Mouse (Mus musculus) embryonic stem cell, embryonic (primary cell): ENCODE results near the gene Flvcr2.

Source experiments
- CTCF ChIA-PET, 4 experiments: fragments of 300-600 bp in 2 of 4; fragments of 350-600 bp in 2 of 4; sonication (Branson Sonifier 250); formaldehyde crosslinking; loops; one replicate each; lab custom pipeline; 2022; ENCODE audit warnings: inconsistent platforms in 2 of 4; lab: Charles Lee
- POLR2A ChIA-PET, 4 experiments: fragments of 300-600 bp in 2 of 4; fragments of 350-600 bp in 2 of 4; sonication (Branson Sonifier 250); formaldehyde crosslinking; loops; one replicate each; lab custom pipeline; 2022; ENCODE audit warnings: antibody characterized with exemption in 4 of 4, inconsistent platforms in 1 of 4; lab: Charles Lee

The Flvcr2 gene

GRCm38 (mm10) chr12:85810959-85811358 lies 64.6 kb downstream of the Flvcr2 start:
- ChIA-PET CTCF (interaction anchor here in 1 of 4 experiments (1.1 kb wide), 1 partner anchor 11 kb away, joined by 3 read pairs; no protein-coding TSS in a partner anchor), POLR2A (interaction anchor here in 2 of 4 experiments (0.7 to 4.6 kb wide), 6 partner anchors 11 to 660 kb away, joined by 3 to 27 read pairs (median 5); partner anchors contain the start of genes Erg28 (in 1 of the 2) and Ttll5 (in 1 of the 2))

GRCm38 (mm10) chr12:85811676-85812075 lies 65.3 kb downstream of the Flvcr2 start:
- ChIA-PET POLR2A (interaction anchor here in 2 of 4 experiments (0.8 to 4.6 kb wide), 5 partner anchors 10 to 659 kb away, joined by 3 to 27 read pairs (median 4); partner anchors contain the start of genes Erg28 (in 1 of the 2), Flvcr2 (in 1 of the 2) and Ttll5 (in 1 of the 2)), CTCF (interaction anchor here in 1 of 4 experiments (3.3 kb wide), 1 partner anchor 11 kb away, joined by 12 read pairs; no protein-coding TSS in a partner anchor)

- POLR2A ChIA-PET, result interaction anchor here (0.7 to 4.6 kb wide), 23 partner anchors 8 to 997 kb away, joined by 3 to 27 read pairs (median 4); partner anchors contain the start of genes Erg28 (in 3 of the 4), Flvcr2 (in 3 of the 4) and Ttll5 (in 3 of the 4)
- CTCF ChIA-PET, result interaction anchor here (0.6 to 3.3 kb wide), 6 partner anchors 8 to 84 kb away, joined by 3 to 12 read pairs (median 4); no protein-coding TSS in a partner anchor
Observed at GRCm38 (mm10) chr12:85813599-85813998, 67.3 kb downstream of the Flvcr2 start.

GRCm38 (mm10) chr12:85822051-85822450 lies 75.7 kb downstream of the Flvcr2 start:
- ChIA-PET CTCF (interaction anchor here (0.5 to 2.2 kb wide), 22 partner anchors 8 to 311 kb away, joined by 3 to 12 read pairs (median 4); partner anchors contain the start of gene Flvcr2 (in 2 of the 4)), POLR2A (interaction anchor here in 2 of 4 experiments (0.5 to 2.7 kb wide), 18 partner anchors 8 to 450 kb away, joined by 3 to 27 read pairs (median 4); partner anchors contain the start of genes Flvcr2 (in 1 of the 2) and Jdp2 (in 1 of the 2))

GRCm38 (mm10) chr12:85824438-85825264 lies 78.3 kb downstream of the Flvcr2 start, which contains the start of the genes Erg28 and Ttll5:
Gene Erg28 (minus strand): TSS chr12:85824550.
Gene Ttll5 (plus strand): TSS chr12:85824659.
- CTCF ChIA-PET, result interaction anchor here in 3 of 4 experiments (0.5 to 1.8 kb wide), 11 partner anchors 10 to 481 kb away, joined by 3 to 9 read pairs (median 3); partner anchors contain the start of gene Flvcr2 (in 1 of the 3)
- POLR2A ChIA-PET, result interaction anchor here in 3 of 4 experiments (0.5 to 2.0 kb wide), 44 partner anchors 8 to 1122 kb away, joined by 3 to 19 read pairs (median 3); partner anchors contain the start of gene Flvcr2 (in 1 of the 3)

- CTCF ChIA-PET, result interaction anchor here in 3 of 4 experiments (0.6 to 1.8 kb wide), 4 partner anchors 18 to 79 kb away, joined by 3 to 9 read pairs (median 5); partner anchors contain the start of gene Flvcr2 (in 1 of the 3)
- POLR2A ChIA-PET, result interaction anchor here in 2 of 4 experiments (0.6 to 2.0 kb wide), 8 partner anchors 12 to 265 kb away, joined by 3 to 19 read pairs (median 3); no protein-coding TSS in a partner anchor
Observed at GRCm38 (mm10) chr12:85825361-85825760, 79.0 kb downstream of the Flvcr2 start.

GRCm38 (mm10) chr12:85825822-85826221 lies 79.5 kb downstream of the Flvcr2 start:
- CTCF ChIA-PET, result interaction anchor here in 2 of 4 experiments (0.6 to 0.9 kb wide), 2 partner anchors 17 to 49 kb away, joined by 3 to 7 read pairs; no protein-coding TSS in a partner anchor
- POLR2A ChIA-PET, result interaction anchor here in 1 of 4 experiments (0.6 to 1.2 kb wide), 8 partner anchors 9 to 266 kb away, joined by 3 to 5 read pairs (median 3); no protein-coding TSS in a partner anchor

GRCm38 (mm10) chr12:85828856-85829255 lies 82.5 kb downstream of the Flvcr2 start:
- POLR2A ChIA-PET, result interaction anchor here in 2 of 4 experiments (0.7 to 1.0 kb wide), 2 partner anchors 82 to 432 kb away, joined by 3 read pairs; partner anchors contain the start of gene Flvcr2 (in 1 of the 2)
- CTCF ChIA-PET, result interaction anchor here in 1 of 4 experiments (0.7 kb wide), 1 partner anchor 108 kb away, joined by 3 read pairs; no protein-coding TSS in a partner anchor

GRCm38 (mm10) chr12:85829866-85830265 lies 83.5 kb downstream of the Flvcr2 start:
- CTCF ChIA-PET, result interaction anchor here in 3 of 4 experiments (0.7 to 0.9 kb wide), 3 partner anchors 12 to 107 kb away, joined by 3 read pairs; no protein-coding TSS in a partner anchor
- POLR2A ChIA-PET, result interaction anchor here in 3 of 4 experiments (0.6 to 1.0 kb wide), 3 partner anchors 83 to 492 kb away, joined by 3 to 6 read pairs (median 5); partner anchors contain the start of gene Flvcr2 (in 1 of the 3)

GRCm38 (mm10) chr12:85830691-85831090 lies 84.4 kb downstream of the Flvcr2 start:
- POLR2A ChIA-PET, result no interaction called here
- CTCF ChIA-PET, result interaction anchor here in 1 of 4 experiments (1.2 kb wide), 1 partner anchor 9 kb away, joined by 4 read pairs; no protein-coding TSS in a partner anchor

- CTCF ChIA-PET, result interaction anchor here in 1 of 4 experiments (0.9 kb wide), 1 partner anchor 13 kb away, joined by 4 read pairs; no protein-coding TSS in a partner anchor
- POLR2A ChIA-PET, result interaction anchor here in 1 of 4 experiments (0.9 kb wide), 1 partner anchor 8 kb away, joined by 4 read pairs; no protein-coding TSS in a partner anchor
Observed at GRCm38 (mm10) chr12:85834543-85834942, 88.2 kb downstream of the Flvcr2 start.

- ChIA-PET CTCF (interaction anchor here in 3 of 4 experiments (0.6 to 1.5 kb wide), 6 partner anchors 13 to 121 kb away, joined by 3 to 5 read pairs (median 4); partner anchors contain the start of genes Erg28 (in 1 of the 3) and Ttll5 (in 1 of the 3)), POLR2A (interaction anchor here in 2 of 4 experiments (1.2 to 3.3 kb wide), 2 partner anchors 12 to 13 kb away, joined by 3 to 10 read pairs; partner anchors contain the start of genes Erg28 (in 1 of the 2) and Ttll5 (in 1 of the 2))
Observed at GRCm38 (mm10) chr12:85837765-85838164, 91.4 kb downstream of the Flvcr2 start.

GRCm38 (mm10) chr12:85839371-85840000 lies 93.1 kb downstream of the Flvcr2 start:
- ChIA-PET POLR2A (interaction anchor here (0.6 to 3.3 kb wide), 11 partner anchors 11 to 789 kb away, joined by 3 to 10 read pairs (median 4); partner anchors contain the start of genes Erg28 (in 1 of the 4) and Ttll5 (in 1 of the 4)), CTCF (interaction anchor here in 3 of 4 experiments (0.5 to 1.6 kb wide), 5 partner anchors 12 to 1649 kb away, joined by 3 to 15 read pairs (median 3); no protein-coding TSS in a partner anchor)

- POLR2A ChIA-PET, result interaction anchor here in 3 of 4 experiments (0.6 to 1.5 kb wide), 6 partner anchors 10 to 96 kb away, joined by 3 to 5 read pairs (median 4); partner anchors contain the start of genes Erg28 (in 1 of the 3) and Ttll5 (in 1 of the 3)
- CTCF ChIA-PET, result interaction anchor here in 2 of 4 experiments (0.5 to 1.8 kb wide), 11 partner anchors 11 to 457 kb away, joined by 3 to 11 read pairs (median 4); partner anchors contain the start of genes Tgfb3 (in 2 of the 2) and Ift43 (in 1 of the 2)
Observed at GRCm38 (mm10) chr12:85848164-85848958, 102.0 kb downstream of the Flvcr2 start.

GRCm38 (mm10) chr12:85850661-85851060 lies 104.3 kb downstream of the Flvcr2 start:
- CTCF ChIA-PET, result interaction anchor here in 3 of 4 experiments (0.6 to 1.1 kb wide), 7 partner anchors 14 to 225 kb away, joined by 3 read pairs; no protein-coding TSS in a partner anchor
- POLR2A ChIA-PET, result interaction anchor here in 3 of 4 experiments (0.6 to 0.8 kb wide), 5 partner anchors 12 to 621 kb away, joined by 3 to 6 read pairs (median 3); partner anchors contain the start of genes Erg28 (in 1 of the 3) and Ttll5 (in 1 of the 3)
